Mouse (Mus musculus): ENCODE data around the gene Gm12394.
"Not testable (repeated sequence)": the region's sequence is repeated elsewhere in the genome, so short reads cannot be mapped to it uniquely, and the experiment has no call there.

DNA sequence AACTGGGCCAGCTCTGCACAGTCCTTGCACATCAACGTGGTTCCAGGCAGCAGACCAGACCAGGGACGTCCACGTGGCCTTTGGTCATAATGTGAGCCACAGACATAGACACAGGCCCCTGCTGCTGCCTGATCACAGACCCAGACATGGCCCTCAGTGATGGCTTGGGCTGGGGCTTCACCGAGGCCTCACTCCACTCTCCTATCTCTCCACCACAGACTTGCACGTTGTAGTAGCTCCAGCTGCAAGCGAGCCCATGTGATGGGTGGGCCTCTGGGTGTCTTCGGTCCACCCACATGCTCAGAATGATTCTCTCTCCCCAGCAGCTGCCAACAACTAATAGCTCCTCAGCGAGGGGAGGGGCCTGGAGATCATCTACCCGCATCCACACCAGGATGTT is 3.9 kb upstream of the Gm12394 start:
- not testable (repeated sequence) for TF ChIP-seq CTCF, EP300 (IDR thresholded peaks at IDR 0.05)

Data from lung, postnatal 0 days (tissue).